Mouse (Mus musculus) heart, postnatal 0 days (tissue): ENCODE measurements around the gene Igsf9. TPM values are rescaled to one million over a fixed set of nuclear protein-coding genes. Genes with fewer than 3 reads are reported as not detected.

Experiments
- ATAC-seq: fragments of 200-750 bp; cut with Nextera tagmentation; 2 replicates; pipeline ENCODE4 v1.8.0; 2017; ENCODE audit warnings: low read depth, moderate number of reproducible peaks, moderate library complexity; ENCODE audit not compliant: insufficient read depth
- DNase-seq: peaks from one replicate; pipeline ENCODE4 v3.0.0-alpha.2; 2016; ENCODE audit warnings: low spot score
- H3K27ac ChIP-seq: fragments of 300-500 bp; sonication (generic); 2 replicates; pipeline ENCODE4 v1.5.1; 2014; ENCODE audit warnings: low read depth, mild to moderate bottlenecking
- H3K27me3 ChIP-seq: fragments of 300-500 bp; sonication (generic); 2 replicates; pipeline ENCODE4 v1.6.1; 2014; ENCODE audit warnings: low read length, mixed read lengths; ENCODE audit not compliant: control insufficient read depth, insufficient read depth
- H3K36me3 ChIP-seq: fragments of 300-500 bp; sonication (generic); replicated peaks from 2 replicates; pipeline ENCODE4 v1.6.1; 2014; ENCODE audit warnings: low read length, mixed read lengths; ENCODE audit not compliant: control insufficient read depth, insufficient read depth
- H3K4me1 ChIP-seq: fragments of 300-500 bp; sonication (generic); 2 replicates; pipeline ENCODE4 v1.6.1; 2014; ENCODE audit warnings: antibody characterized with exemption; ENCODE audit not compliant: control insufficient read depth, insufficient read depth
- H3K4me2 ChIP-seq: fragments of 300-500 bp; sonication (generic); 2 replicates; pipeline ENCODE4 v1.6.1; 2014; ENCODE audit warnings: low read depth, mild to moderate bottlenecking, low read length, moderate library complexity
- H3K4me3 ChIP-seq: fragments of 300-500 bp; sonication (generic); 2 replicates; pipeline ENCODE4 v1.5.1; 2014; ENCODE audit warnings: low read depth, low read length
- H3K9ac ChIP-seq: fragments of 300-500 bp; sonication (generic); replicated peaks from 2 replicates; pipeline ENCODE4 v1.6.1; 2014; ENCODE audit warnings: low read depth, low read length, mixed read lengths
- H3K9me3 ChIP-seq: fragments of 300-500 bp; sonication (generic); replicated peaks from 2 replicates; pipeline ENCODE4 v1.6.1; 2016; ENCODE audit warnings: low read length; ENCODE audit not compliant: control insufficient read depth
- CTCF ChIP-seq: IDR thresholded peaks from 2 replicates; pipeline ENCODE4 v1.5.1; 2016; ENCODE audit warnings: antibody characterized with exemption, control low read depth, low read depth
- EP300 ChIP-seq: IDR thresholded peaks from 2 replicates; pipeline ENCODE4 v1.6.1; 2016; ENCODE audit warnings: antibody characterized with exemption, low read depth
- WGBS: fragments of 180-500 bp; shearing (Covaris S2); extraction: QIAGEN DNeasy Blood & Tissue Kit; methylation state at CpG from one replicate; pipeline ENCODE4 v1.1.7; 2014; 5-methylcytosine and 5-hydroxymethylcytosine counted together
- polyA plus RNA-seq: library from polyadenylated mRNA; unstranded; fragments of >200 nt; fragmentation: Nextera tagmentation; extraction: Ambion mirVana; gene quantifications from 2 replicates; pipeline ENCODE4 v1.2.1, GENCODE M21; 2015
- total RNA-seq: library from RNA; depleted of rRNA; stranded (reverse); fragments of >200 nt; gene quantifications from 2 replicates; pipeline ENCODE4 v1.2.3, GENCODE M21; 2014; ENCODE audit warnings: low replicate concordance

Igsf9 gene
- total and polyA plus RNA-seq, 2 experiments from 2014 or later, result 0.78 to 3.2 TPM

DNA sequence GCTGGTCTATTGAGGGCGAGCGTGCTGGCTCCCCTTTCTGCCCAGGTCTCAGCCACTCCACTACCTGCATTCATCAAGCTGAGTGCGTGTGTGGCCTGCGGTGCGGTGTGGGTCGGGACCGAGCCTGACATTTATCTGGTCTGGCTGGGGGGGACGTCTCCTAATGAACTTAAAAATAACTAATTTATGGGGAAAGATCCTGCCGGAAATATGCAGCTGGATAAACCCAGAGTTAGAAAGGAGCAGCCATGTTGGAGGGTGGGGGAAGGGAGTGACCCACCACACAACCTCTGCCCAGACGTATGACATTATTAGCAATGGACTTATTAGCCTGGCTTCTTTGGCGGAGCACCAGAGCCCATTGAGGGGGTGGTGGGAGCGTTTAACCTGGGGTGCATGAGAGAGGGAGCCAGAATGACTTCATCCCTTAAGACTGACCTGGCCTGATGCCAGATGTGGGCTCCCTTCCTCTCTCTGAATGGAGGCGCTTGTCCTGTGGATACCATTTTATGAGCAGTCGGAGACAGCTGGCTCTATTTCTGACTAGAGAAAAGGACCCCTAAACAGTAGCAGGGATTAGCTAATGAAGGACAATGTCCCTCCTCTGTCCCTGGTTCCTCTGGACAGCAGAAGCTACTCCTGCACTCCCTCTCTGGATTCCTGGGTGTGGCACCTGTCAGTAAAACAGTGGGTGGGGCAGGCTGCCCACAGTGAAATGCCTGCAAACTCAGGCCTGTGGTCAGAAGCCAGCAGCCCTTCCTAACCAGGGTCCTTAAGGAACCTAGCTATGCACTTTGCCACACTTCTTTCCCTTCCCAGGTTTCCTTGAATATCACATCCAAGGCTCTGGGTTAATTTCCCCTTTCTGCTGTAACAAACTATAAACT lies 21.8 kb downstream of the Igsf9 start:
- Histone ChIP-seq H3K4me3 (peak overlapping the region; percentile 65), H3K9me3 (no peaks in the 10 kb centered on the region), H3K27ac (peak overlapping the region; percentile 92), H3K4me1 (peaks cover 32% of the 10 kb centered on the region), H3K4me2 (peak overlapping the region; percentile 63), H3K27me3 (no peaks in the 10 kb centered on the region), H3K36me3 (peaks cover 38% of the 10 kb centered on the region), H3K9ac (peak overlapping the region; percentile 18)
- no peak for ATAC-seq
- WGBS, result 19% methylated on average over 14 of the region's 14 CpGs
- peak; percentile 49 for DNase-seq
- no peak for TF ChIP-seq EP300

DNA sequence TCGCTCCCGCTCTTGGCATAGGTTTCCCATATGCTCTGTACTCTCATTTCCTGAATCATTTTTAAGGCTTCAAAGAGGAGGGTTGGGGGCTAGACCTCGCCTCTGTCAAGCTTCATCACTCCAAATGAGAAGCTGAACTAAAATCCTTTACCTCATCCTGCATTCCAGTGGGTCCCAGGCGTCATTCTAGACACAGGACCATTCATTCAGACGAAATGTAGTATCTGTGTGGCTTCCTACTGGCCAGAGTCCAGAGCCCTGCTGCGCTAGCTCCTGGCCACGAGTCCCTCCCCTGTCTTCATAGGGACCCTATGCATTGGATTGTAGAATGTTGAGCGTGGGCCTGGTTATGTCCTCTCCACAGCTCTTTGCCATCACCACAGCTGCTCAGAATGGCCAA lies 23.2 kb downstream of the Igsf9 start:
- TF ChIP-seq CTCF (no peak), EP300 (no peak)
- Histone ChIP-seq H3K27ac (no peak overlapping the region), H3K36me3 (peaks cover 44% of the 10 kb centered on the region), H3K9ac (no peak overlapping the region), H3K27me3 (no peaks in the 10 kb centered on the region), H3K4me2 (peak overlapping the region; percentile 63; the same call in 1 of the 2 replicates), H3K9me3 (no peaks in the 10 kb centered on the region), H3K4me3 (0 out of 2 replicates have a peak overlapping the region, but pooled peaks have one; percentile 18), H3K4me1 (peaks cover 26% of the 10 kb centered on the region)
- DNase-seq, result no peak
- no peak for ATAC-seq
- WGBS, result 55% methylated on average over 8 of the region's 8 CpGs

DNA sequence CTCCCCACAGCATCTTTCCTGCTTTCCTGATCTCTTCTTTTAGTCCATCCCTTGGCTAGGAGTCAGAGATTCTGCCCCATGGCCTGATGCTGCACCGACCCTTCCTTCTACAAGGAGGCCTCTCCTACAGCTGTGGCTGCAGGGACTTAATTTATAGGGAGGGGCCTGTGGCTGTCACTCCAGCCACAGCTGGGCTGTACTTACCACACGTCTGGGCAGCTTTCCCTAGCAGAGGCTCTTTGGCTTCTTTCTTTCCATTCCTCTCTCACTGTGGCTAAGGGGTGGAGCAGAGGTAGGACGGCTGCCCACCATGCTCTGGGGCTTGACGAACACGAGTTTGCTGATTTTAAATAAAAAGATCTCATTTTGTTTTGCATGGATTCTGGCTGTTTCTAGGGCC lies 25.4 kb downstream of the Igsf9 start:
- H3K27ac ChIP-seq, result peak overlapping the region; percentile 26; the same call in 1 of the 2 replicates

DNA sequence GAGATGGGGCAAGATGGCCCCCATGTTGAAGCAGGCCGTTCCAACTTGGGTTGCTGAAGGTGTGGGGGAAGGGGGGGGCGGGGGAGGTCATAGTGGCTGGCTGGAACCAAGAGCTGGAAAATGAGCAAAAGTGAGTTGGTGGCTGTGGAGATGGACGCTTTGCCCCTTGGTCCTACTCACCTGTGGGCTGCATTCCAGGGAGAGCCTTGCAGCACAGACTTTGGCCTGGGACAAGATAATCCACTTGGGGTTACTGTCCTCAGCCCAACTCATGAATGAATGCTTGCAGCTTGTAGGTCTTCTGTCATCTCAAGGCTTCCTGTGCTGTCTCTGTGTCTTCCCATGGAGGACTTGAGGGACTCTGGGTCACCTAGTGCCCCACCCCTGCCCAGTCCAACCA lies 26.1 kb downstream of the Igsf9 start:
- no peaks in the 10 kb centered on the region for H3K9me3 ChIP-seq
- H3K27me3 ChIP-seq, result no peaks in the 10 kb centered on the region
- no peak for TF ChIP-seq CTCF
- no peak for TF ChIP-seq EP300
- H3K27ac ChIP-seq, result peak overlapping the region; percentile 26; the same call in 1 of the 2 replicates
- H3K4me3 ChIP-seq, result no peak overlapping the region
- 72% methylated on average over 3 of the region's 3 CpGs for WGBS
- DNase-seq, result no peak
- H3K4me1 ChIP-seq, result peaks cover 20% of the 10 kb centered on the region
- H3K4me2 ChIP-seq, result no peak overlapping the region
- peaks cover 44% of the 10 kb centered on the region for H3K36me3 ChIP-seq
- H3K9ac ChIP-seq, result no peak overlapping the region
- ATAC-seq, result no peak

More for the DNA sequence above, 25.4 kb downstream of the Igsf9 start:
- H3K4me1 ChIP-seq, result peaks cover 21% of the 10 kb centered on the region
- H3K4me3 ChIP-seq, result no peak overlapping the region
- no peak for TF ChIP-seq EP300
- TF ChIP-seq CTCF, result no peak
- H3K4me2 ChIP-seq, result no peak overlapping the region
- no peak for DNase-seq
- no peak overlapping the region for H3K9ac ChIP-seq
- no peak for ATAC-seq
- WGBS, result 56% methylated on average over 5 of the region's 5 CpGs
- peaks cover 44% of the 10 kb centered on the region for H3K36me3 ChIP-seq
- H3K9me3 ChIP-seq, result no peaks in the 10 kb centered on the region
- H3K27me3 ChIP-seq, result no peaks in the 10 kb centered on the region

DNA sequence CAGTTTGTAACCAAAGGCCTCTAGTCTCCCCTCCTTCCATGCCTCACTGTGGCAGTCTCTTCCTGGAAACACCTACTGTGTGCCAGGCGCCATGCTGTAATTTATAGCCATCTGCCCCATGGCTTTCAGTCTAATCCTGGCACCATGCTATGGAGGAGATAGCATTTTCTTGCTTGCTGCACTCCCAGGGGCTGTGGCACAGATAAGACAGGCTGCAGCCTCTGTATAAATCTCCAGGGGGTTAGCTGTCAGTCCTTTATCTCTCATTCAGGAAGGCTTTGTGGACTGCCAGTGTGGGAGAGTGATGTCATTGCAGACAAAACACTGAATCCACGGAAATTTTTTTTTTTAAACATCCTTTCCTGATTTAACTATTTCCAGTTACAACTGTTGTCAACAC lies 26.6 kb downstream of the Igsf9 start:
- Histone ChIP-seq H3K36me3 (peaks cover 44% of the 10 kb centered on the region), H3K4me3 (no peak overlapping the region), H3K9me3 (no peaks in the 10 kb centered on the region), H3K9ac (no peak overlapping the region), H3K27me3 (no peaks in the 10 kb centered on the region), H3K4me2 (no peak overlapping the region), H3K27ac (peak overlapping the region; percentile 26), H3K4me1 (peaks cover 23% of the 10 kb centered on the region)
- TF ChIP-seq EP300 (0 out of 2 replicates have a peak, but pooled peaks have one; percentile 6), CTCF (no peak)
- ATAC-seq (peak; percentile 24; the same call in 1 of the 2 replicates), DNase-seq (no peak)
- 39% methylated on average over 2 of the region's 2 CpGs for WGBS
